Mouse (Mus musculus) liver, adult 10 weeks (tissue): Measurements from ENCODE around the gene Lrrc45. TPM values are rescaled to one million over a fixed set of nuclear protein-coding genes. Genes with fewer than 3 reads are reported as not detected.

Source experiments
- polyA plus RNA-seq: library from polyadenylated mRNA; stranded (reverse); fragments of 350-450 nt; fragmentation: Illumina TruSeq; extraction: RNeasy Lipid Tissue Mini Kit (QIAGEN cat#74804); gene quantifications from one replicate; pipeline ENCODE4 v1.2.3, GENCODE M21; 2014; ENCODE audit warnings: low read depth, low replicate concordance

Lrrc45 gene
- polyA plus RNA-seq = 0.16 TPM

GRCm38 (mm10) chr11:120713580-120714518 lies at the start of gene Lrrc45, which contains the start of gene Cenpx:
Lrrc45 (plus strand) TSS chr11:120713925.
Cenpx (minus strand) TSS chr11:120713738.

DNA sequence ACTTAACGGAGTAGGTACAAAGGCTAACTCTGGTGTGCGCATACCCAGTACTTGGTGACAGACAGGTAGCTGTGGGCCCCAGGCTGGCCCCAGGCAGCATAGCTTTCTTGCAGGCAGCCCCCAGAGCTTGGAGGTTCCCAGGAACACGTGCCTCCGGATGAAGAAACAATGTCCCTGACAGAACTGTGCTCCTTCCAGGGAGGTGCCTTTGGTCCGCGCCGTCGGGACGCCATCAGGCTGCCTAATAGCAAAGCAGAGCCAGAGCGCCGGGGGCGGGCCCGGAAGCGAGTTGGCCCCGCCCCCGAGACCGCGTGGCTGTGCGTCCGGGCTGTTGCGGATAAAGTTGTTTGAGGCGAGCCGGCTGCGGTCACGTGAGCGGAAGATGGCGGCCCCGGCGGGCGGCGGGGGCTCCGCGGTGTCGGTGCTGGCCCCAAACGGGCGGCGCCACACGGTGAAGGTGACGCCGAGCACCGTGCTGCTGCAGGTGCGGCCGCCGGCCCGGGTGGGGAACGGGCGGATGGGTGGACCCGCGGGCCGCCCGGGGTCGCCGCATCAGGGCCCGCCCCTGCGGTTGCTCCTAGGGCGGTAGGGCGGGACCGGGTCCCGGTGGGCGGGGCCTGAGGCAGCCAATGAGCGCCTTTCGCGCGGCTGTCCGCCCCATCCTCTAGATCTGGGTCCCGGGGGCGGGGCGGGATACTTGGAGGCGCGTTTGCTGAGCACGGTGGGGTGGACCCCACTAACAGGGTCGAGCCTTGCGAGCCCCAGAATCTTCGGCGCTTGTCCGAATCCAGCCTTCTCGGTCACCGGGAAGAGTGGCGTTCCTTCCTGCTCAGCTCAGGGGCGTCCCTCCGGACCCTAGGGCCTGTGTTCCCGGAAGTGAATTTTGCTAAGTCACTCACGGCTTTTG lies 40.8 kb upstream of the Lrrc45 start, which contains the start of gene Aspscr1:
Aspscr1 (plus strand) TSS at position 287 of the 907 bp plus-strand sequence.

DNA sequence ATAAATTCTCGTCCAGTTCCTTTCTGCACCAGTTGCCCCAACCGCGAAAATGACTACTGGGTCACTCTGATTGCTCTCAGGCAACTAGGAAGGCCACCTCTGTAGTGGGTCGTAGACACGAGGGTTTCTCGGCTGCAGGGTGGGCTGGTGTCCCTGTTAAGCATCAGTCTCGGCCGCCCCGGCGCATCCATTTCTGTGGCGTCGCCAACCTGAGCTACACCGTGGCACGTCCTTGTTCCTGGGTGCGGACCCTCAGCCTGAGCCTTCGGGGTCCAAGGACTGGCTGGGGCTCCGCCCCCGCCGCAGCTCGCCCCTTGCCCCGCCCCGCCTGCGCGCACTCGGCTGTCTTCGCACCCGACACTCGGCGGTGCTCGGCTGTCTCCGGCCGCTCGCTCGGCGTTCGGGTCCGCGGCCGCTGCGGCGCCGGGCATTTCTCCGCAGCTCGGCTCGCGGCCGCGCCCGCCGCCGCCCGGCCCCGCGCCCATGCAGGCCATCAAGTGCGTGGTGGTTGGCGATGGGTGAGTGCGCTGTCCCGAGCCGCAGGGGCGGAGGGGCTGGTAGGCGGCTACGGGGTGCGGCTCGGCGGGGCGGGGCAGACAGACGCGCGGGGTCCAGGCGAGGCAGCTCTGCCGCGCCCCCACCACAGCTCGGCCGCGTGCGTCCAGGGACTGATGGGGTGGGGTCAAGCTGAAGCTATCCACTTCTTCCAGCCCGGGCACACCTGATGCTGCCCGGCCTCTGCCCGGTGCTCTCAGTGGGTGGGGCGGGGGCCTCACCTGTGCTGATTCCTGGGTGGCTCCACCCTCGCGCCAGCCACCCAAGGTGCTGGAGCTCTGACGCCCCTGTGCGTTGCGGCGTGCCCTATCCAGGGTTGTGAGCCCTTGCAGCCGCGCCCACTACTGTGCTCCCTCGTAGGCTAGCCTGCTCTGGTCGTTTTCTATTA lies 7.7 kb downstream of the Lrrc45 start, which contains the start of gene Rac3:
Rac3 (plus strand) TSS at position 347 of the 943 bp plus-strand sequence.

DNA sequence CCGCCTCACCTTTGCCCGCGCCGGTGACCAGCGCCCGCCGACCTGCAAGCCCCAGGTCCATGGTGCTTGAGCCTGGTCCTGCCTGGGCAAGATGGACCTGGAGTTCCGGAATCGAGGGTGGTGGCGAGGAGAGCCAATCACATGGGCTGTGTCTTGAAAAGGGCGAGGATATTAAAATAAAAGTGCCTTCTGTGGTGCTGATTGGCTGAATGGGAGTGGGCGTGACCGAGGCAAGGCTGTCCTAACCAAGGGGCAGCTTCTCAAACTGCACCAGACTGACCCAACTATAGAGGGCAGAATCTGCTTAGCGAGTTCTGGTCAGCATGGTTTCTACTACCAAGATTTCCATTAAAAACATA lies 13.4 kb downstream of the Lrrc45 start, which contains the start of gene Dcxr:
Dcxr (minus strand) TSS at position 113 of the 359 bp plus-strand sequence.

GRCm38 (mm10) chr11:120731858-120732680 lies 18.3 kb downstream of the Lrrc45 start, which contains the start of gene Cbr2:
Cbr2 (minus strand) TSS chr11:120732114.

DNA sequence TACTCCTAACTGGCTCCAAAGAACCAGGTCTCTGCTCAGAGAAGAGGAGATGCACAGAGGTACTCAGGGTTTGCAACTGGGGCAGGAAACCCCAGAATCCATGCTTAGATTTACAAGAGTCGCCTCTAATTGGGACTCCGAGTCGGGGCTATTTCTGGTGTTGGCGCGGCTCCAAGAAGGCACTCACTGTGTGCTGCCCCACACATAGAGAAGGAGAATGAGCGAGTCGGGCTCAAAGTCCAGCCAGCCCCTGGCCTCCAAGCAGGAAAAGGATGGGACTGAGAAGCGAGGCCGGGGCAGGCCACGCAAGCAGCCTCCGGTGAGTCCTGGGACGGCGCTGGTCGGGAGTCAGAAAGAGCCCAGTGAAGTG lies 48.9 kb downstream of the Lrrc45 start, which contains the start of gene Hmga1b:
Hmga1b (plus strand) TSS at position 123 of the 370 bp plus-strand sequence.

Other genes with a start within 250 kb of the Lrrc45 start
- 6.2 TPM for gene Arl16, start 246.3 kb upstream of the Lrrc45 start, polyA plus RNA-seq
- 8.1 TPM for gene Mrpl12, start 229.3 kb upstream of the Lrrc45 start, polyA plus RNA-seq
- 5.5 TPM for gene Slc25a10, start 222.1 kb upstream of the Lrrc45 start, polyA plus RNA-seq
- gene Gcgr, start 183.2 kb upstream of the Lrrc45 start, polyA plus RNA-seq = 16.2 TPM
- 1.0 TPM for gene Mcrip1, start 164.2 kb upstream of the Lrrc45 start, polyA plus RNA-seq
- not detected for gene Ppp1r27, start 162.8 kb upstream of the Lrrc45 start, polyA plus RNA-seq
- 507 TPM for gene P4hb, start 140.7 kb upstream of the Lrrc45 start, polyA plus RNA-seq
- gene Arhgdia, start 132.3 kb upstream of the Lrrc45 start, polyA plus RNA-seq = 9.6 TPM
- gene Alyref, start 115.6 kb upstream of the Lrrc45 start, polyA plus RNA-seq = 8.3 TPM
- 5.2 TPM for gene Anapc11, start 115.5 kb upstream of the Lrrc45 start, polyA plus RNA-seq
- gene Npb, start 105.4 kb upstream of the Lrrc45 start, polyA plus RNA-seq = not detected
- gene Pcyt2, start 96.0 kb upstream of the Lrrc45 start, polyA plus RNA-seq = 110 TPM
- gene Sirt7, start 88.7 kb upstream of the Lrrc45 start, polyA plus RNA-seq = 8.9 TPM
- 13.1 TPM for gene Mafg, start 80.3 kb upstream of the Lrrc45 start, polyA plus RNA-seq
- gene Pycr1, start 70.2 kb upstream of the Lrrc45 start, polyA plus RNA-seq = not detected
- not detected for gene Myadml2, start 65.8 kb upstream of the Lrrc45 start, polyA plus RNA-seq
- 1.4 TPM for gene Notum, start 52.8 kb upstream of the Lrrc45 start, polyA plus RNA-seq
- 5.6 TPM for gene Aspscr1, start 41.0 kb upstream of the Lrrc45 start, polyA plus RNA-seq
- 4.1 TPM for gene Cenpx, start 187 bp upstream of the Lrrc45 start, polyA plus RNA-seq
- gene Rac3, start 7.5 kb downstream of the Lrrc45 start, polyA plus RNA-seq = not detected
- 13.1 TPM for gene Dcxr, start 13.4 kb downstream of the Lrrc45 start, polyA plus RNA-seq
- not detected for gene Cbr2, start 18.2 kb downstream of the Lrrc45 start, polyA plus RNA-seq
- not detected for gene Hmga1b, start 48.9 kb downstream of the Lrrc45 start, polyA plus RNA-seq
- 0.87 TPM for gene Rfng, start 70.3 kb downstream of the Lrrc45 start, polyA plus RNA-seq
- 8.5 TPM for gene Gps1, start 70.3 kb downstream of the Lrrc45 start, polyA plus RNA-seq
- gene Dus1l, start 82.5 kb downstream of the Lrrc45 start, polyA plus RNA-seq = 16.2 TPM
- 6.6 TPM for gene Fasn, start 110.6 kb downstream of the Lrrc45 start, polyA plus RNA-seq
- 0.50 TPM for gene Ccdc57, start 218.9 kb downstream of the Lrrc45 start, polyA plus RNA-seq
- gene Slc16a3, start 234.6 kb downstream of the Lrrc45 start, polyA plus RNA-seq = not detected